In the genomic region with DNA sequence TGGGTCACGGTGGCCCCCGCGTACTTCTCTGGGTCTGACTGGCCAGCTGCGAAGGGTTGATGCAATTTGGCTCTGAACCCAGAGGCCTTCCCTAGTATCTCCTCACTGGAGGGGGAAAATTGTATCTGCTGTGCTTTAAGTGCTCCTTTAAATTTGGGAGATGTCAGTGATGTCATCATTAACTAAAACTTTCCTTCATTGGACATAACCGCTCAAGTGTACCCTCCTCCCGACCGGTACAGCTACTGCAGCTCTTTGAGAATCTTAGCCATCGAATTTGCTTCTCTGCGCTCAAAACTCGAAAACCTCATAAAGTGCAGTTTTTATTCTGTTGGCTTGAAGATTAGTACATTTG, we compare ENCODE assay signal across 8 mouse cellular contexts. TPM values are rescaled to one million over a fixed set of nuclear protein-coding genes. Genes with fewer than 3 reads are reported as not detected.
A peak's percentile ranks its signal among the peaks of the same experiment; 100 is the strongest.
DNase-seq lines count a peak whose midpoint lies in the region; ATAC-seq and TF ChIP-seq lines count a peak whose summit lies in the region.

No protein-coding gene starts in this region.

- peaks cover 10% of the 10 kb centered on the region for H3K4me1 ChIP-seq in heart, embryonic 15.5 days (replicated peaks)
- peaks cover 14% of the 10 kb centered on the region for H3K4me1 ChIP-seq in forebrain, embryonic 15.5 days
- H3K4me1 ChIP-seq in liver, embryonic 16.5 days (ENCODE audit: control insufficient read depth, low read depth, low read length): no peaks in the 10 kb centered on the region
- H3K4me1 ChIP-seq in kidney, adult 2 months (ENCODE audit: control insufficient read depth, insufficient read depth, low read length): no peaks in the 10 kb centered on the region

- TF ChIP-seq CTCF in kidney, adult 2 months (conservative IDR thresholded peaks at IDR 0.05; ENCODE audit: insufficient read depth, insufficient read length, low read depth, low read length): no peak

- 28% methylated on average over 10 of the region's 10 CpGs for WGBS in heart, embryonic 15.5 days
- 19% methylated on average over 10 of the region's 10 CpGs for WGBS in forebrain, embryonic 15.5 days
- 19% methylated on average over 10 of the region's 10 CpGs for WGBS in liver, embryonic 16.5 days (ENCODE audit: insufficient replicate concordance)
- 20% methylated on average over 10 of the region's 10 CpGs for WGBS in kidney, adult 2 months

- TF ChIP-seq POLR2A in kidney, adult 2 months (IDR thresholded peaks at IDR 0.05; ENCODE audit: low read depth, low read length): no peak

- DNase-seq in heart, postnatal 36 days: no peak
- peak; percentile 77 for DNase-seq in brain, adult 2 months (ENCODE audit: low read depth, low spot score)
- DNase-seq in adrenal gland, adult (ENCODE audit: inconsistent age in 2 of 2, low spot score in 1 of 2): no peak
- no peak for DNase-seq in kidney, adult 2 months
- DNase-seq in lung, postnatal 14 days: no peak

- 0 out of 2 replicates have a peak overlapping the region, but pooled peaks have one; percentile 33 for H3K9ac ChIP-seq in heart, embryonic 15.5 days
- H3K9ac ChIP-seq in forebrain, embryonic 15.5 days (replicated peaks): peak overlapping the region; percentile 86
- H3K9ac ChIP-seq in liver, embryonic 16.5 days (ENCODE audit: low read depth, low read length): no peak overlapping the region

- no peak overlapping the region for H3K27ac ChIP-seq in heart, embryonic 15.5 days
- H3K27ac ChIP-seq in forebrain, embryonic 15.5 days (replicated peaks): peak overlapping the region; percentile 86
- H3K27ac ChIP-seq in liver, embryonic 16.5 days (ENCODE audit: low read length): no peak overlapping the region
- no peak overlapping the region for H3K27ac ChIP-seq in kidney, adult 2 months (ENCODE audit: insufficient read depth, low read depth, low read length)

- intact Hi-C loops in heart, postnatal 36 days (cut with DNase I): no loop called here

- ATAC-seq in heart, embryonic 15.5 days (replicated peaks; ENCODE audit: insufficient number of reproducible peaks, insufficient read depth, low FRiP score, low read depth): no peak
- no peak for ATAC-seq in forebrain, embryonic 15.5 days (replicated peaks)
- ATAC-seq in liver, embryonic 16.5 days (ENCODE audit: low read depth): no peak

- H3K36me3 ChIP-seq in heart, embryonic 15.5 days: no peaks in the 10 kb centered on the region
- no peaks in the 10 kb centered on the region for H3K36me3 ChIP-seq in forebrain, embryonic 15.5 days
- H3K36me3 ChIP-seq in liver, embryonic 16.5 days (ENCODE audit: control insufficient read depth, insufficient read depth): no peaks in the 10 kb centered on the region
- no peaks in the 10 kb centered on the region for H3K36me3 ChIP-seq in kidney, adult 2 months (ENCODE audit: control insufficient read depth, insufficient read depth, low read length)

- peaks cover 35% of the 10 kb centered on the region for H3K27me3 ChIP-seq in heart, embryonic 15.5 days
- peaks cover 4% of the 10 kb centered on the region; the same call in 1 of the 2 replicates for H3K27me3 ChIP-seq in forebrain, embryonic 15.5 days
- H3K27me3 ChIP-seq in liver, embryonic 16.5 days (ENCODE audit: control insufficient read depth, insufficient read depth, low read depth, low read length): peaks cover 23% of the 10 kb centered on the region
- H3K27me3 ChIP-seq in kidney, adult 2 months (replicated peaks; ENCODE audit: control insufficient read depth, insufficient read depth, low read length): no peaks in the 10 kb centered on the region; the same call in 1 of the 2 replicates

- no peaks in the 10 kb centered on the region for H3K9me3 ChIP-seq in heart, embryonic 15.5 days (replicated peaks)
- no peaks in the 10 kb centered on the region for H3K9me3 ChIP-seq in forebrain, embryonic 15.5 days
- no peaks in the 10 kb centered on the region; the same call in 1 of the 2 replicates for H3K9me3 ChIP-seq in liver, embryonic 16.5 days (replicated peaks; ENCODE audit: control insufficient read depth, low read length)

- H3K4me3 ChIP-seq in heart, embryonic 15.5 days: peak overlapping the region; percentile 60
- H3K4me3 ChIP-seq in forebrain, embryonic 15.5 days: peak overlapping the region; percentile 85
- peak overlapping the region; percentile 52 for H3K4me3 ChIP-seq in liver, embryonic 16.5 days (ENCODE audit: low read depth, low read length)
- no peak overlapping the region for H3K4me3 ChIP-seq in kidney, adult 2 months (ENCODE audit: insufficient read depth, low read depth, low read length)

- peak overlapping the region; percentile 94 for H3K4me2 ChIP-seq in heart, embryonic 15.5 days
- peak overlapping the region; percentile 97 for H3K4me2 ChIP-seq in forebrain, embryonic 15.5 days (replicated peaks)
- no peak overlapping the region for H3K4me2 ChIP-seq in liver, embryonic 16.5 days (ENCODE audit: low read depth, low read length)

RNA-seq across cellular contexts. Expression of a gene that starts 0.8 kb away (rescaled TPM):
- 0.18 and 0.29 TPM in 2 replicates for polyA plus RNA-seq in heart, embryonic 15.5 days (2015; fragmentation: Nextera tagmentation; extraction: Ambion mirVana)
- under 1 TPM in 1 of 2 experiments, not detected in 1; 0.14 TPM for total RNA-seq in heart, postnatal 36 days (2021)
- polyA plus RNA-seq in forebrain, embryonic 15.5 days (2015; fragmentation: Nextera tagmentation; extraction: Ambion mirVana): 2.4 and 3.3 TPM in 2 replicates
- polyA plus RNA-seq in liver, embryonic 16.5 days (2015; fragmentation: Nextera tagmentation; extraction: Ambion mirVana): not detected in 2 replicates
- 0.08 TPM in 1 of 2 replicates, not detected in the other for polyA plus RNA-seq in kidney, adult 2 months (2012; rRNA removed)
